Mouse (Mus musculus): ENCODE measurements around the gene Jtb. TPM values are rescaled to one million over a fixed set of nuclear protein-coding genes. Genes with fewer than 3 reads are reported as not detected.
A peak's percentile ranks its signal among the peaks of the same experiment; 100 is the strongest.
"Not testable (repeated sequence)": the region's sequence is repeated elsewhere in the genome, so short reads cannot be mapped to it uniquely, and the experiment has no call there.

The Jtb gene
- polyA plus RNA-seq, 1 experiment from 2014 or later = 124 TPM

DNA sequence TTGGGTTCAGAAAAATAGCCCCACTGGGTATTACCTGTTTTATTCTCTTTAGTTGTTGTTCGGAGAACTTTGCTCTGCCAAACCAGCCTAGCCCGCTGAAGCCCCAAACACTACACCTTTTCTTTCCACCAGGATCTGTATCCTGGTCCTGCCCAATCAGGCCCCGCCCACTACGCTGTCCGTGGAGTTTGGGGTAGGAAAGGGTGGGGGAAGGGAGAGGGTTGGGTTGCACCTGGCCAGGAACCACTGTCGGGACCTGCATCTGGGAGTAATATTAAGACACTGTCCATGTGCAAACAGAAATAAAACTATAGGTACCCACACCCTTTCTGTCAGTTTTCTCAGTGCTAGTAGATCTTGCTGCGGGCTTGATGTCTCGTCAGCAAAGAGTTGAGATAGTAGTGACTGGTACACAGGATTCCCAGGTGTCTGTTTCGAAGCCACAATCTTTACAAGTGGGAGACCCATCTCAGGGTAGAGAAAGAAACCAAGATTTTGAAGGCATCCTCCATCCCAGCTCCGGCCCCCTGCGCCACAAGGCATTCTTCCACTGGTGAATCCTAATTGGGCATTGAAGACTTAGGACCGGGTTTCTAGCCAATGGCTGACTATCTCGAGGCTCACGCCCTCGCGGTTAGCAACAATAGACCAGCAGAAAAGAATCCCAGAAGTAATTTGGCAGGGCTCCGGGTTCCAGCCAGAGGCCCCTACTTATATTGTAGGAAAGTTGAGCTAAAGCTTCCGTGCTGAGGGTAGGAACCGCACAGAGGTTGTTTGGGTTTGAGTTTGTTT, 11.8 kb downstream of the Jtb start, which contains the start of gene Creb3l4:
Gene Creb3l4 (minus strand): TSS at position 529 of the 792 bp plus-strand sequence.
- under 1% methylated on average over 19 of the region's 19 CpGs for WGBS
- 0 out of 2 replicates have a peak within 1 kb of the TSS, but pooled peaks have one; percentile 4 for H3K27ac ChIP-seq (ENCODE audit: low read depth, low read length)

GRCm38 (mm10) chr3:90245406-90245805, 14.0 kb downstream of the Jtb start:
- no peaks in the 10 kb centered on the region for H3K36me3 ChIP-seq (ENCODE audit: control insufficient read depth, insufficient read depth, low read length)
- DNase-seq (ENCODE audit: low spot score) = no peak
- ATAC-seq = no peak
- H3K4me3 ChIP-seq (ENCODE audit: low read depth, low read length) = no peak overlapping the region
- no peak overlapping the region for H3K9ac ChIP-seq (ENCODE audit: low read length)
- H3K4me1 ChIP-seq (ENCODE audit: control insufficient read depth, insufficient read depth, low read length) = peaks cover 18% of the 10 kb centered on the region
- 57% methylated on average over 2 of the region's 2 CpGs for WGBS
- no peaks in the 10 kb centered on the region for H3K9me3 ChIP-seq (replicated peaks; ENCODE audit: control insufficient read depth, low read length)
- H3K27ac ChIP-seq (ENCODE audit: low read depth, low read length) = no peak overlapping the region
- no peaks in the 10 kb centered on the region for H3K27me3 ChIP-seq (replicated peaks; ENCODE audit: control insufficient read depth, insufficient read depth, low read length)
- no peak overlapping the region for H3K4me2 ChIP-seq (ENCODE audit: low read length)

More for the DNA sequence above, 11.8 kb downstream of the Jtb start, which contains the start of gene Creb3l4:
- Histone ChIP-seq H3K4me2 (ENCODE audit: low read length) (peak within 1 kb of the TSS; percentile 53), H3K4me3 (ENCODE audit: low read depth, low read length) (peak within 1 kb of the TSS; percentile 29), H3K27me3 (replicated peaks; ENCODE audit: control insufficient read depth, insufficient read depth, low read length) (no peaks in the 10 kb centered on the region), H3K36me3 (ENCODE audit: control insufficient read depth, insufficient read depth, low read length) (no peaks in the 10 kb centered on the region), H3K9ac (ENCODE audit: low read length) (peak within 1 kb of the TSS; percentile 22; the same call in 1 of the 2 replicates), H3K4me1 (ENCODE audit: control insufficient read depth, insufficient read depth, low read length) (peaks cover 14% of the 10 kb centered on the region), H3K9me3 (replicated peaks; ENCODE audit: control insufficient read depth, low read length) (no peaks in the 10 kb centered on the region)
- ATAC-seq (peak; percentile 77), DNase-seq (ENCODE audit: low spot score) (peak; percentile 92)

- Histone ChIP-seq H3K9me3 (replicated peaks; ENCODE audit: control insufficient read depth, low read length) (no peaks in the 10 kb centered on the region), H3K4me2 (ENCODE audit: low read length) (peak overlapping the region; percentile 91), H3K4me1 (ENCODE audit: control insufficient read depth, insufficient read depth, low read length) (peaks cover 17% of the 10 kb centered on the region), H3K27me3 (replicated peaks; ENCODE audit: control insufficient read depth, insufficient read depth, low read length) (no peaks in the 10 kb centered on the region), H3K4me3 (ENCODE audit: low read depth, low read length) (peak overlapping the region; percentile 55), H3K9ac (ENCODE audit: low read length) (peak overlapping the region; percentile 66), H3K36me3 (ENCODE audit: control insufficient read depth, insufficient read depth, low read length) (peaks cover 8% of the 10 kb centered on the region; the same call in 1 of the 2 replicates), H3K27ac (ENCODE audit: low read depth, low read length) (peak overlapping the region; percentile 84)
- WGBS = 3% methylated on average over 3 of the region's 3 CpGs
- no peak for DNase-seq (ENCODE audit: low spot score)
- ATAC-seq = no peak; the same call in 1 of the 2 replicates
These were observed 16.2 kb downstream of the Jtb start for GRCm38 (mm10) chr3:90247630-90247959.

GRCm38 (mm10) chr3:90247960-90248745, 16.8 kb downstream of the Jtb start, which contains the start of gene Slc39a1:
Slc39a1 (plus strand) TSS chr3:90248172.
- peak; percentile 96 for ATAC-seq
- H3K4me1 ChIP-seq (ENCODE audit: control insufficient read depth, insufficient read depth, low read length) = peaks cover 11% of the 10 kb centered on the region
- peak within 1 kb of the TSS; percentile 91 for H3K4me2 ChIP-seq (ENCODE audit: low read length)

DNA sequence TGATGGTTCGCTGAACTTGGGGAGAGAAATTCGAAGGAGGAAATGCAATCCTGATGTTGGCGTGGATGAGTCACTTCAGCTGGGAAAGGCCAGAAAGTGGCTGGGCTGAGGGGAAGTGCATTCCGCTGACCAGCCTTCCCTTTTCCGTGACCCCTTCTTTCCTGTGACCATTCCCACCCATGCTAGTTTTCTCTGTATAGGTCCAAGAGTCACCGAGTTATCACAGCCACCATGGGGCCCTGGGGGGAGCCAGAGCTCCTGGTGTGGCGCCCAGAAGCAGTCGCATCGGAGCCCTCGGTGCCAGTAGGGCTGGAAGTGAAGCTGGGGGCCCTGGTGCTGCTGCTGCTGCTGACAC, 17.3 kb downstream of the Jtb start:
- H3K27ac ChIP-seq (ENCODE audit: low read depth, low read length) = peak overlapping the region; percentile 61; the same call in 1 of the 2 replicates
- H3K4me2 ChIP-seq (ENCODE audit: low read length) = peak overlapping the region; percentile 91
- H3K36me3 ChIP-seq (ENCODE audit: control insufficient read depth, insufficient read depth, low read length) = peaks cover 8% of the 10 kb centered on the region; the same call in 1 of the 2 replicates
- ATAC-seq (no peak), DNase-seq (ENCODE audit: low spot score) (peak; percentile 5)
- H3K9me3 ChIP-seq (replicated peaks; ENCODE audit: control insufficient read depth, low read length) = no peaks in the 10 kb centered on the region
- 7% methylated on average over 10 of the region's 10 CpGs for WGBS
- peak overlapping the region; percentile 55 for H3K4me3 ChIP-seq (ENCODE audit: low read depth, low read length)
- H3K27me3 ChIP-seq (replicated peaks; ENCODE audit: control insufficient read depth, insufficient read depth, low read length) = no peaks in the 10 kb centered on the region
- H3K4me1 ChIP-seq (ENCODE audit: control insufficient read depth, insufficient read depth, low read length) = peaks cover 8% of the 10 kb centered on the region
- H3K9ac ChIP-seq (ENCODE audit: low read length) = peak overlapping the region; percentile 66

More at GRCm38 (mm10) chr3:90247960-90248745, 16.8 kb downstream of the Jtb start, which contains the start of gene Slc39a1:
- Histone ChIP-seq H3K27me3 (replicated peaks; ENCODE audit: control insufficient read depth, insufficient read depth, low read length) (no peaks in the 10 kb centered on the region), H3K27ac (ENCODE audit: low read depth, low read length) (peak within 1 kb of the TSS; percentile 84), H3K4me3 (ENCODE audit: low read depth, low read length) (peak within 1 kb of the TSS; percentile 55), H3K36me3 (ENCODE audit: control insufficient read depth, insufficient read depth, low read length) (peaks cover 8% of the 10 kb centered on the region; the same call in 1 of the 2 replicates), H3K9me3 (replicated peaks; ENCODE audit: control insufficient read depth, low read length) (no peaks in the 10 kb centered on the region), H3K9ac (ENCODE audit: low read length) (peak within 1 kb of the TSS; percentile 66)
- under 1% methylated on average over 35 of the region's 44 CpGs for WGBS
- DNase-seq (ENCODE audit: low spot score) = peak; percentile 99

- Histone ChIP-seq H3K4me2 (ENCODE audit: low read length) (no peak overlapping the region), H3K4me3 (ENCODE audit: low read depth, low read length) (no peak overlapping the region), H3K9me3 (replicated peaks; ENCODE audit: control insufficient read depth, low read length) (no peaks in the 10 kb centered on the region), H3K36me3 (ENCODE audit: control insufficient read depth, insufficient read depth, low read length) (peaks cover 8% of the 10 kb centered on the region; the same call in 1 of the 2 replicates), H3K27me3 (replicated peaks; ENCODE audit: control insufficient read depth, insufficient read depth, low read length) (no peaks in the 10 kb centered on the region), H3K4me1 (ENCODE audit: control insufficient read depth, insufficient read depth, low read length) (peaks cover 13% of the 10 kb centered on the region), H3K27ac (ENCODE audit: low read depth, low read length) (no peak overlapping the region), H3K9ac (ENCODE audit: low read length) (no peak overlapping the region)
- no peak for ATAC-seq
- no peak for DNase-seq (ENCODE audit: low spot score)
- WGBS = 92% methylated on average over 6 of the region's 6 CpGs
These were observed 19.4 kb downstream of the Jtb start for GRCm38 (mm10) chr3:90250791-90251190.

GRCm38 (mm10) chr3:90251731-90252226, 20.4 kb downstream of the Jtb start:
- not testable (repeated sequence) for H3K4me3 ChIP-seq (ENCODE audit: low read depth, low read length); H3K9me3 ChIP-seq (replicated peaks; ENCODE audit: control insufficient read depth, low read length); H3K27ac ChIP-seq (ENCODE audit: low read depth, low read length); H3K4me2 ChIP-seq (ENCODE audit: low read length); H3K27me3 ChIP-seq (replicated peaks; ENCODE audit: control insufficient read depth, insufficient read depth, low read length); H3K9ac ChIP-seq (ENCODE audit: low read length); DNase-seq (ENCODE audit: low spot score); ATAC-seq
- Histone ChIP-seq H3K4me1 (ENCODE audit: control insufficient read depth, insufficient read depth, low read length) (peaks cover 13% of the 10 kb centered on the region), H3K36me3 (ENCODE audit: control insufficient read depth, insufficient read depth, low read length) (peaks cover 11% of the 10 kb centered on the region)
- 95% methylated on average over 9 of the region's 12 CpGs for WGBS

DNA sequence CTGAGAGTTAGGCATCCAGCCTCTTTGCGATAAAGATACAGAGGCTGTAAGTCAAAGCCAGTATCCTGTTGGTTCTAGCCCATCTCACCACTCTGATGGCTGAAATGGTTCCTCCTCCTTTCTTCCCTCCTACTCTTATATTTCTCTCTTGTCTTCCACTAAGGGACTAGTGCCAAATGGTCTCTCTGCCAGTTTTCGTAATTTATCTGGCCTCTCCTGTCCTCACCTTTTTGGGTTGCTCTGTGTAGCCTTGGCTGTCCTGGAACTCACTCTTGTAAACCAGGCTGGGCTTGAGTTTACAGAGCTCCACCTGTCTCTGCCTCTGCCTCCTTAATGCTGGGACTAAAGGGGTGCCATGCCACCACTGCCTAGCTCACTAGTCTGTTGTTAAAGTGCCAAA, 21.3 kb downstream of the Jtb start:
- ATAC-seq; H3K9ac ChIP-seq (ENCODE audit: low read length); H3K4me2 ChIP-seq (ENCODE audit: low read length); H3K4me3 ChIP-seq (ENCODE audit: low read depth, low read length); H3K27ac ChIP-seq (ENCODE audit: low read depth, low read length); DNase-seq (ENCODE audit: low spot score); H3K9me3 ChIP-seq (replicated peaks; ENCODE audit: control insufficient read depth, low read length); H3K27me3 ChIP-seq (replicated peaks; ENCODE audit: control insufficient read depth, insufficient read depth, low read length): not testable (repeated sequence)
- WGBS = 91% methylated on average over 2 of the region's 2 CpGs
- peaks cover 19% of the 10 kb centered on the region for H3K36me3 ChIP-seq (ENCODE audit: control insufficient read depth, insufficient read depth, low read length)
- H3K4me1 ChIP-seq (ENCODE audit: control insufficient read depth, insufficient read depth, low read length) = peaks cover 11% of the 10 kb centered on the region

All from forebrain, embryonic 14.5 days (tissue).